Mouse (Mus musculus): Measurements from ENCODE around the gene Mettl8. TPM values are rescaled to one million over a fixed set of nuclear protein-coding genes. Genes with fewer than 3 reads are reported as not detected.

Gene Mettl8
- polyA plus RNA-seq, 1 experiment = 7.8 TPM

- Histone ChIP-seq H3K79me2 (ENCODE audit: control insufficient read depth, insufficient read depth) (no peaks in the 10 kb centered on the region), H3K4me2 (ENCODE audit: low read depth) (no peak overlapping the region), H3K4me3 (no peak overlapping the region), H3K27me3 (ENCODE audit: control insufficient read depth, insufficient read depth, insufficient read length) (no peaks in the 10 kb centered on the region), H3ac (ENCODE audit: control insufficient read depth, insufficient read length) (no peak overlapping the region), H3K36me3 (ENCODE audit: control insufficient read depth, insufficient read depth) (peaks cover 3% of the 10 kb centered on the region)
- no peak for TF ChIP-seq TCF12 (IDR thresholded peaks at IDR 0.05; ENCODE audit: insufficient read depth, poor library complexity, severe bottlenecking)
These were observed 80.6 kb downstream of the Mettl8 start for GRCm38 (mm10) chr2:70974769-70975168.

GRCm38 (mm10) chr2:70972795-70973518, 82.4 kb downstream of the Mettl8 start:
- no peaks in the 10 kb centered on the region for H3K27me3 ChIP-seq (ENCODE audit: control insufficient read depth, insufficient read depth, insufficient read length)
- no peak overlapping the region for H3K4me2 ChIP-seq (ENCODE audit: low read depth)
- peaks cover 3% of the 10 kb centered on the region for H3K36me3 ChIP-seq (ENCODE audit: control insufficient read depth, insufficient read depth)
- no peak overlapping the region for H3ac ChIP-seq (ENCODE audit: control insufficient read depth, insufficient read length)
- H3K4me3 ChIP-seq = no peak overlapping the region
- no peak for TF ChIP-seq REST (IDR thresholded peaks at IDR 0.05; ENCODE audit: insufficient read depth, insufficient read length)
- no peak for TF ChIP-seq POLR2A (IDR thresholded peaks at IDR 0.05; ENCODE audit: insufficient read length, low read depth)
- TF ChIP-seq TCF3 (IDR thresholded peaks at IDR 0.05; ENCODE audit: insufficient read length, low read depth) = no peak
- TF ChIP-seq MYOD1 (IDR thresholded peaks at IDR 0.05; ENCODE audit: control insufficient read depth in 1 of 3, insufficient read length in 2 of 3, low read depth in 2 of 3) = no peak
- no peak for TF ChIP-seq CEBPB (IDR thresholded peaks at IDR 0.05; ENCODE audit: insufficient read depth, poor library complexity, severe bottlenecking)
- no peak for TF ChIP-seq SRF (IDR thresholded peaks at IDR 0.05; ENCODE audit: control insufficient read depth, insufficient read length, low read depth)
- no peak for TF ChIP-seq TCF12 (IDR thresholded peaks at IDR 0.05; ENCODE audit: insufficient read depth, poor library complexity, severe bottlenecking)
- no peak for TF ChIP-seq USF1 (IDR thresholded peaks at IDR 0.05; ENCODE audit: low read depth)
- no peak for TF ChIP-seq MYOG (IDR thresholded peaks at IDR 0.05; ENCODE audit: control insufficient read depth in 1 of 3, insufficient read depth in 1 of 3, insufficient read length in 2 of 3, low read depth in 2 of 3)
- TF ChIP-seq POLR2AphosphoS2 (IDR thresholded peaks at IDR 0.05; ENCODE audit: insufficient read length, low read depth) = no peak
- TF ChIP-seq MAX (IDR thresholded peaks at IDR 0.05; ENCODE audit: low read depth) = no peak
- TF ChIP-seq E2F4 (IDR thresholded peaks at IDR 0.05; ENCODE audit: insufficient read depth) = no peak
- H3K79me2 ChIP-seq (ENCODE audit: control insufficient read depth, insufficient read depth) = no peaks in the 10 kb centered on the region

GRCm38 (mm10) chr2:70970158-70970741, 85.1 kb downstream of the Mettl8 start:
- Histone ChIP-seq H3K4me2 (ENCODE audit: low read depth) (no peak overlapping the region), H3ac (ENCODE audit: control insufficient read depth, insufficient read length) (no peak overlapping the region), H3K36me3 (ENCODE audit: control insufficient read depth, insufficient read depth) (peaks cover 3% of the 10 kb centered on the region), H3K79me2 (ENCODE audit: control insufficient read depth, insufficient read depth) (no peaks in the 10 kb centered on the region), H3K27me3 (ENCODE audit: control insufficient read depth, insufficient read depth, insufficient read length) (no peaks in the 10 kb centered on the region), H3K4me3 (no peak overlapping the region)
- TF ChIP-seq REST (IDR thresholded peaks at IDR 0.05; ENCODE audit: insufficient read depth, insufficient read length) (no peak), E2F4 (IDR thresholded peaks at IDR 0.05; ENCODE audit: insufficient read depth) (no peak), USF1 (IDR thresholded peaks at IDR 0.05; ENCODE audit: low read depth) (no peak), MAX (IDR thresholded peaks at IDR 0.05; ENCODE audit: low read depth) (no peak), CEBPB (IDR thresholded peaks at IDR 0.05; ENCODE audit: insufficient read depth, poor library complexity, severe bottlenecking) (no peak), MYOG (IDR thresholded peaks at IDR 0.05; ENCODE audit: control insufficient read depth in 1 of 3, insufficient read depth in 1 of 3, insufficient read length in 2 of 3, low read depth in 2 of 3) (no peak), TCF12 (IDR thresholded peaks at IDR 0.05; ENCODE audit: insufficient read depth, poor library complexity, severe bottlenecking) (no peak), MYOD1 (IDR thresholded peaks at IDR 0.05; ENCODE audit: control insufficient read depth in 1 of 3, insufficient read length in 2 of 3, low read depth in 2 of 3) (no peak), TCF3 (IDR thresholded peaks at IDR 0.05; ENCODE audit: insufficient read length, low read depth) (no peak), POLR2AphosphoS2 (IDR thresholded peaks at IDR 0.05; ENCODE audit: insufficient read length, low read depth) (no peak), SRF (IDR thresholded peaks at IDR 0.05; ENCODE audit: control insufficient read depth, insufficient read length, low read depth) (no peak), POLR2A (IDR thresholded peaks at IDR 0.05; ENCODE audit: insufficient read length, low read depth) (no peak)

GRCm38 (mm10) chr2:70968305-70968704, 87.1 kb downstream of the Mettl8 start:
- H3K27me3 ChIP-seq (ENCODE audit: control insufficient read depth, insufficient read depth, insufficient read length) = no peaks in the 10 kb centered on the region
- H3K79me2 ChIP-seq (ENCODE audit: control insufficient read depth, insufficient read depth) = no peaks in the 10 kb centered on the region
- no peak overlapping the region for H3K4me3 ChIP-seq
- TF ChIP-seq MYOG (IDR thresholded peaks at IDR 0.05; ENCODE audit: control insufficient read depth in 1 of 3, insufficient read depth in 1 of 3, insufficient read length in 2 of 3, low read depth in 2 of 3) (no peak), TCF12 (IDR thresholded peaks at IDR 0.05; ENCODE audit: insufficient read depth, poor library complexity, severe bottlenecking) (no peak), TCF3 (IDR thresholded peaks at IDR 0.05; ENCODE audit: insufficient read length, low read depth) (no peak), USF1 (IDR thresholded peaks at IDR 0.05; ENCODE audit: low read depth) (no peak), POLR2A (IDR thresholded peaks at IDR 0.05; ENCODE audit: insufficient read length, low read depth) (no peak), CEBPB (IDR thresholded peaks at IDR 0.05; ENCODE audit: insufficient read depth, poor library complexity, severe bottlenecking) (no peak), MYOD1 (IDR thresholded peaks at IDR 0.05; ENCODE audit: control insufficient read depth in 1 of 3, insufficient read length in 2 of 3, low read depth in 2 of 3) (no peak)
- H3K4me2 ChIP-seq (ENCODE audit: low read depth) = no peak overlapping the region
- peaks cover 3% of the 10 kb centered on the region for H3K36me3 ChIP-seq (ENCODE audit: control insufficient read depth, insufficient read depth)
- H3ac ChIP-seq (ENCODE audit: control insufficient read depth, insufficient read length) = no peak overlapping the region

GRCm38 (mm10) chr2:70967216-70967615, 88.2 kb downstream of the Mettl8 start:
- no peak overlapping the region for H3K4me2 ChIP-seq (ENCODE audit: low read depth)
- no peak overlapping the region for H3ac ChIP-seq (ENCODE audit: control insufficient read depth, insufficient read length)
- no peak overlapping the region for H3K4me3 ChIP-seq

More at GRCm38 (mm10) chr2:70967216-70967615, 88.2 kb downstream of the Mettl8 start:
- Histone ChIP-seq H3K36me3 (ENCODE audit: control insufficient read depth, insufficient read depth) (no peaks in the 10 kb centered on the region), H3K79me2 (ENCODE audit: control insufficient read depth, insufficient read depth) (no peaks in the 10 kb centered on the region), H3K27me3 (ENCODE audit: control insufficient read depth, insufficient read depth, insufficient read length) (no peaks in the 10 kb centered on the region)
- no peak for TF ChIP-seq POLR2A (IDR thresholded peaks at IDR 0.05; ENCODE audit: insufficient read length, low read depth)
- no peak for TF ChIP-seq SRF (IDR thresholded peaks at IDR 0.05; ENCODE audit: control insufficient read depth, insufficient read length, low read depth)
- no peak for TF ChIP-seq CEBPB (IDR thresholded peaks at IDR 0.05; ENCODE audit: insufficient read depth, poor library complexity, severe bottlenecking)
- no peak for TF ChIP-seq TCF12 (IDR thresholded peaks at IDR 0.05; ENCODE audit: insufficient read depth, poor library complexity, severe bottlenecking)
- no peak for TF ChIP-seq POLR2AphosphoS2 (IDR thresholded peaks at IDR 0.05; ENCODE audit: insufficient read length, low read depth)
- no peak for TF ChIP-seq E2F4 (IDR thresholded peaks at IDR 0.05; ENCODE audit: insufficient read depth)
- TF ChIP-seq MYOG (IDR thresholded peaks at IDR 0.05; ENCODE audit: control insufficient read depth in 1 of 3, insufficient read depth in 1 of 3, insufficient read length in 2 of 3, low read depth in 2 of 3) = no peak
- no peak for TF ChIP-seq MYOD1 (IDR thresholded peaks at IDR 0.05; ENCODE audit: control insufficient read depth in 1 of 3, insufficient read length in 2 of 3, low read depth in 2 of 3)
- no peak for TF ChIP-seq TCF3 (IDR thresholded peaks at IDR 0.05; ENCODE audit: insufficient read length, low read depth)
- no peak for TF ChIP-seq MAX (IDR thresholded peaks at IDR 0.05; ENCODE audit: low read depth)
- TF ChIP-seq USF1 (IDR thresholded peaks at IDR 0.05; ENCODE audit: low read depth) = no peak

All from myocyte (in vitro differentiated cells).